Mouse (Mus musculus) monocyte, adult 2 months (primary cell): ENCODE data around the gene Grin2b.

Experiments used
- DNase-seq, 2 experiments: peaks; one replicate each; pipeline ENCODE4 v3.0.0; 2022; ENCODE audit warnings: low spot score in 2 of 2, low read depth in 1 of 2

Gene Grin2b

DNA sequence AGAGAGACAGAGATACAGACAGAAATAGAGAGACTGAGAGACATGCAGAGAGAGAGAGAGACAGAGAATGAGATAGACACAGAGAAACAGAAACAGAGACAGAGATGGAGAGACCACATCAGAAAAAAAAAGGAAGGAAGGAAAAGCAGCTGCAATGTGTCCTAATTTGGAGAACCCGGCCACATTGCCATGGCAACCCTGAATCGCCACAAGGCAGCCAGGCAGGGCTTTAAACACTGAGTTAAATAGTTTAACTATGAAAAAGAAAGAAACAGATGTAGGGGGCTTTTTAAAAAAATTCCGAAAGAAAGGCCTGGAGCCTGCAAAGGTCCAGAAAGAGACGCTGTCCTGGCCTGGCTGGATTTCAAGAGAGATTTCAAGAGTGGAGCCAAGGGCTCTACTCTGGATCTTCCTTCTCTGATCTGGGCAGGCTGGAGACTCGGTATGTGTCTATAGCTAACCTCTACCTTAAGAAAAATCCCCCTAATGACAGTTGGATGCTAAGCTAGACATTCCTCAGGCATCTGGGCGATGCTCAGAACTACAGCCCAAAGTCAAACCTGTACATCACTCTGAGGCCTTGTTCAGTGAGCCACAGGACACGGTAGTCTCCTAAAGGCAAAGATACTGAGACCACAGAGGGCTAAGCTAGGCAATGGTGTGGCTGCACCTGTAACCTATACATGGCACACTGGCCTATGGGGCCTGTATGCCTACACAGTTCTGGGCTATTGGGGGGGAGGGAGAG, 162.8 kb downstream of the Grin2b start:
- DNase-seq = no peak

DNA sequence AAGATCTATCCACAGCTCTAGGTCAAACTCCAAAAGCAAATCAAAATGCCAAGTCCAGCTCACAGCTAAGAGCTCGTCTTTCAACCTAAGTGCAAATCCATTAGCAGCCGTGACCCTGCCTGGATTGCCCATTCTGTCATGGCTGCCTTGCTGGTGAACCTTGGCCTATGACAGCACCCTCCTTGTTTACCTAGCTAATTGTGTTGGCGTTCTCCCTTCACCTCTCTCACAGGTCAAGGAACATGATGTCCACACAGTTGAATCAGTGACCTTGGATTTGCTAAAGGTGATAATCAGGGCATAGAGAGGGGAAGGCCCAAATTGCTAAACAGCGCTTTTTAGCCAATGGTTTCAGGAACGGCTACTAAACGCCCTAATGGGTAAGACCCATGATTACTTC, 165.2 kb downstream of the Grin2b start:
- DNase-seq = no peak

DNA sequence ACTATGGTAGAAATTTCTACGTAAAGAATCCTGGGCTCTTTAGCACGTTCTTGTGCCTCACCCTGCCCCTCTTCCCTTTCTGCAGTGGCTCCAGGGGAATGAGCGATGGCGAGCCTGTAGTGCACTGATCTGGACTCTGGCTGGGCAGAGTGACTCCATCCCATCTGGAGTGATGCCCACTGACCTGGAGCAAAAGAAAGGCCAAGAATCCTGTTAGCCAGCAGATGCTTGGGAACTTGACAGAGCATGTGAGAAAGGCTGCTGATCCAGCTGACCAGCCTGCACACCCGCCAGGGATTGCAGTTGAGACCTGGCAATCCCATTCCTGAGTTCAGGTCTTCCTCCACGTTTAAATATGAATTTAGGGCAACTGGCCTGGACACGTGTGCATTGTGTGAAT, 178.6 kb downstream of the Grin2b start:
- DNase-seq = no peak

DNA sequence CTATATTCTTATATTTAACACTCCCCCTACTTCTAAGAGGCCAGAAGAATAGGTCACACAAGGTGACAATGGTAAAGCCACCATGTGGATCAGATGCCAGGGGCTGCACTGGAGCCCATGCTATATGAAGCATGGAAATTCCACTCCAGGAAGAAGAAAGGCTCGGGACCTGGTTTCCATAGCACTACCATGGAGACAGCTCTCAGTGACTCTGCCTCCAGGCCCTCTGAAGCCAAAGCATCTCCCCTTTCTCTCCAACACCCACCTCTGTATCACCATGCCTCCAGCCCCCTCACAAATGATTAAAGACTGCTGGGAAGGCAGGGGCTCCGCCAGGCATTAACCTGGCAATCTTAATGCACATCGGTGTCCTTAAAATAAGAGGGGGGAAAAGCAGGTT, 179.4 kb downstream of the Grin2b start:
- no peak for DNase-seq

DNA sequence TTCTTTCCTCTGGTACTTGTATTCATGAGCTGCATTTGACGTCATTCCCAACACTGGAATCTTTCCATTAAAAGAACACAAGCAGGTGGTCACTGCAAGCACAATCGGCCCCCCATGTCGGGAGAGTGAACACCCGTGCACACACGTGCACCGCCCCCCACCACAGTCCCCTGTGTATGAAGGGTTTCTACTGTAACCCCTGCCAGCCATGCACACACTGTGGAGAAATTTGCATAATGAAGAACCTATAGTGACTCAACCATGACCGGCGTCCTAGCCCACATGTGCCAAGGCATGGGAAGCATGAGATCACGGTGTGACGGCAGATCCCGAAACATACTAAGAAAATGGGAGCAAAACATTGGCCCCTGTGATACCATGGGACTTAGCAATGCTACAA, 179.9 kb downstream of the Grin2b start:
- DNase-seq = no peak

DNA sequence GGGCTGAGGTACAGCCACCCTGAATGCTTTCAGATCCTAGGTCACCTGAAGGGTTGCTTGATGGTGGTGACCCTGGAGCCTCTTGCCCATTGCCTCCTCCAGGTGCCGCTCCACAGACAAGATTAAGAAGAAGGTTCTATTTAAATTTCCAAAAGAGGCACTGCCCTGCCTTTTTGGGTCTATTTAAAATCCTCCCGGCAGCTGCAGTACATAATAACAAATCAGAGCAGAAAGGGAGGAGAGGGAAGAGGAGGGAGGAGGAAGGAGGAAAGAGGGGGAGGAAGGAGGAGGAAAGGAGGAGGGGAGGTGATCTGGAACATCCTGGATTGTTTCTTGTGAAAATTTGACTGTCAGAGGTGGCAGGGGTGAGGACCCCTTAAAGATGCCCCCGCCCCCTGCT, 197.2 kb downstream of the Grin2b start:
- DNase-seq = no peak

DNA sequence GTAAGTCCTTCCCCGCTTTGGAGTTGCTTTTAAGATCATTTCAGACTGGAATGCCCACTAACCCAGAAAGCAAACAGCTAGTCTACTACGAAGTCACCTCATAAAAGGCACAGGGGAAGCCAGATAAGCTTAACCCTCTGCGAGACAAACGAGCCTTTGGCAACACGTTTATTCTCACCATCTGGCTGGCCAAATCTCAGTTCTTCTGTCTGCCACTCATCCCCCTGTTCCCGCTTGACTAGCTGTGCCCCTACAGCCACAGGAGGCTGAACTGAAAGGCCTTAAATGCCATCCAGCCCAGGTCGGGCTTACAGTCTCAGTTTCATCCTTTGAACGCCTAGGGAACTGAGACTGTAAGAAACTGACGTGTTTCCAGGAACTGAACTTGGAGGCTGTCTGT, 200.8 kb downstream of the Grin2b start:
- DNase-seq = no peak

DNA sequence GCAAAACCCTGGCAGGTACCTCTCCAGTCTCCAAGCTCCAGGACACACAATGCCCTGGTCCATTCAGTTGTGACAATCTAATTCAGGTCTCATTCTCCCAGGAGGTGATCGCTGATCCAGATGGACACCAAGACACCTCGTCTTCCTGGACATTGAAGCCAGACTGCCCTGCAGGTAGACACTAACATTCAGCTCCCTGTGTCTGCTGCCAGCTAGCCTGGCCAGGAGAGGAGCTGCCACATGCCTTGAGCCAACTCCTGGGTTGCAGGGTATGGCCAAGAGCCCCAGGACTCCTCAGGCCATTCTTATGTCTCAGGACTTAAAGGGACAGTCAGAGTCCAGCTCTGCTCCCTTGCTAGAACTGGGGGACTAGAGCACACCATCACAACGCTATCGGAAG, 201.8 kb downstream of the Grin2b start:
- DNase-seq = no peak

DNA sequence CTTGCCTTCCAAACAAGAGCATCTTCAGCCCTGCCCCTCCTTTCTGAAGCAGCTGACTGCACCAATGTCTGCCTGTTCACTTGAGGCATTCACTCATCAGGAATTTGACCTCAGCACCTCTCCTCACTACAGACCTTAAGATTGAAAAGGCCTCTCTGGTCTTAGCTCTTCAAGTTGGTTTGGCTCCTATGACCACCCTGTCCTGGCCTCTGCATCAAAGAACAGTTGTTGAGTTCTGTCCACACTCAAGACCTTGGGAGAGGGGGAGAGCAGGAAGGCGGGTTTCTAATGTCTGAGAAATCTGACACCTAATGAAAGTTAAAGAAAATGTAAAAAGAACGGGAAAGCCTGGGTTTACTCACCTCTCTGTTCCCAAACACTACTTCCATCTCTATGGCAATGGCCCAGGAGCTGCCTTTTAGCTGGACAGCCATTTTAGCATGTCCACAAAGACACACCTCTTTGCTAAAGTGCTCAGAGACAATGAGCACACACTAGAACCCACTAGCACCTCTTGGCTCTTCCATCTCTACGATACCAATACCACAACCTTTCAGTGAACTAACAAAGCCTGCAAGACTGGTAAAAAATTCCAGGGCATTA, 202.5 kb downstream of the Grin2b start:
- no peak for DNase-seq

DNA sequence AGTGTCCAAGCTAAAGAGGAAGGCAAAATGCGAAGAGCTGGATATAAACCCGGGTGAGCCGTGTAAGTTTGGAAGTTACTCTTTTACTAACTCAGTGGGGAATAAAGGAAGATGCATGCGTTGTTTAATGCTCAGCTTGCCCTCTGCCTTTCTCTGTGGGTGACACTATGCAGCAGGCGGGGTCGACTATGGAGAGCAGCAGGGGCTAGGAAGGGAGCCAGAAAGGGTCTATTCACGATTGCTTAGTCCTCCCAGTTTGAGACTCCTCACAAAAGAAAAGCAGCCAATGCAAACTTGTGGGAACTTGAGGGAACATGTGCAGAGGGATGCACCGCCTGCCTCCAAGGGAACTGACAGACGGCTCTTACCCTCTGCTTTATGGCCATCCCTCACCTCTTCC, 211.5 kb downstream of the Grin2b start:
- DNase-seq = no peak

DNA sequence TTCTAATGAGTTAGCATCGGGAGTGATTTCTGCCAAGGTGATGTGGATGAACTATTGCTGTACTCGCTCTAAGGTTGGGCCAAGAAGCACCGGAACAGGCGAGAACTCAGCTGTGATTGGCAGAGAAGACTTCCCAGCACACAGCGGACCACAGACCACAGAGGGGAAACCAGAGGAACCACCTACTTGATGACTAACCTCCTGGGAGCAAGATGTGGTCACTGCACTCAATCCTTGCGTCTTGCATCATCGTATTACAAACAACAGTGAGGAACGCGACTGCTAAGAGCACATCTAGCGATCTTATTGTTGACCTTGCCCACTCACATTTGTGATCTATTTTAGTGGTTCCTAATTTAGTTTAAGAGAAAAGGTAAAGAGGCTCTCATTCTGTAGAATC, 213.7 kb downstream of the Grin2b start:
- DNase-seq = no peak

DNA sequence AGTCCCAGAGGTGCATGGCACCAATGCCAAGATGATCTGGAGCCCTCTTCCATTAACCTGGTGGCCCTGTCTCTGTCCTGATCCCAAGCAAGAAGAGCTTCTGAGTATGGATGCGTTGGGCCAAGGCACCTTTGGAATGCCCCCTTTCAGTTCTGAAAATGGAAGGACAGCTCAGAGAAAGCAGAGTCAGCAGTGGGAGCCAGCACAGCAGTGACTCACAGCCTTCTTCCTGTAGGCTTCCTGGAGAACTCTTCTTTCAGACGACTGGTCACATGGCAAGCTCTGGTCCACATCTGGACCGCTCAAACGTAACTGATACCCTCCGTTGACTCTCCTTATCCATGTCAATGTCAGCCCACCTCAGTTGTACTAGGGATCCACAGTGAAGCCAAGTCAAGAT, 221.6 kb downstream of the Grin2b start:
- no peak for DNase-seq

DNA sequence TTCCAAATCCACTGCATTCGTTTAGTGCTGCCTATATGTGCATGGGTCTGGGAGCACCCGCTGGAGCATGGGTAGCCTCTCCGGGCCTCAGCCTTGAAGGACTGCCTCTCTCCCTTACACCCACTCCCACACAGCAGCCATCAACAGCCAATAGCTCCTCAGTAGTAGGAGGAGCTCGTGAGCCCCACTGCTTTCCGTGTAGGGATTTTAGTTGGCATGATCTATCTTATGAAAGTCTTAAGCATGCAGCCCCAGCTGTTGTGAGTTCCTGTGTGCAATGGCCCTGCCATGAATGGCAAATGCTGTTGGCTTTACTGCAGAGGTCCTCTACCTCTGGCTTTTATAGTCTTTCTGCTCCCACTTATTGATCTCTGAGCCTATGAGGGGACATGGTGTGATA, 227.8 kb downstream of the Grin2b start:
- DNase-seq = no peak

DNA sequence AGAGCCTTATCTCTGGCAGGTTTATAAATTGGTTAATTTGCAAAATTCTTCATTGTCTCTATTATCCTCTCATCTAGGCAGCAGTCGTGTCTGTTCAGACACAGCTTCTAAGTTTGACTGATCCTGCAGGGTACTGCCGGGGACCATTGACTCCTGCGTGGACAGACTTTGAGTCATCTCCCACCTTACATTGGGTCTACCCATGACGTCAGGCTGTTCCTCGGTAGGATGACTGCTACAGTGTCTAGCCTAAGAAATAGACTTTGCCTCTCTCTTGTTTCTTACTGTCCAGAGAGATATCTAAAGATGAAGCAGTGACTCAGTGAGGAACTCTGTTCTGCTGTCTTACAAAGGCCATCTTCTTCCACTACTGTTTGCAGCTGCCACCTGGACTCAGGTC, 229.0 kb downstream of the Grin2b start:
- DNase-seq = no peak

DNA sequence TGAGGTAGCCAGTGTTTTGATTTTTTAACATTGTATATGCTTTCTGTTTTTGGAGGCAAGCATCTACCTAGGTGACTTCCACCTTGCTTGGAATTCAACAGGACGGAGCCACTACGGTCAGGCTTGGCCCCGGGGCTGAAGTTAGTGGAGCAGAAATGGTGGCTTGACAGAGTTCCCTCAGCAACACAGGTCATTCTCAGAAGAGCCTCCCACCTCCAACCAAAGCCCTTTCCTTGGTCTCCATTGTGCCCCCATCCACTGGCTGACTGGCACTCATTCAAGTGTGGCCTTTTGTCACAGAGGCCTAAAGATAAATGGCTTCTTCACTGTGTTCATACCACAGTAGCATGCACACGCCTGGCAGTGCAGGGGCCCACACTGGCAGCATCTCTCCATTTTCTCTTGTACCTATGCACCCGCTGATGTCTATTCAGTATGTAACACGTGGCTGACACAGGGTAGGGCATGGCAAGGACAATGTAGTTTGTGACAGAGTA, 230.1 kb downstream of the Grin2b start:
- DNase-seq = no peak

DNA sequence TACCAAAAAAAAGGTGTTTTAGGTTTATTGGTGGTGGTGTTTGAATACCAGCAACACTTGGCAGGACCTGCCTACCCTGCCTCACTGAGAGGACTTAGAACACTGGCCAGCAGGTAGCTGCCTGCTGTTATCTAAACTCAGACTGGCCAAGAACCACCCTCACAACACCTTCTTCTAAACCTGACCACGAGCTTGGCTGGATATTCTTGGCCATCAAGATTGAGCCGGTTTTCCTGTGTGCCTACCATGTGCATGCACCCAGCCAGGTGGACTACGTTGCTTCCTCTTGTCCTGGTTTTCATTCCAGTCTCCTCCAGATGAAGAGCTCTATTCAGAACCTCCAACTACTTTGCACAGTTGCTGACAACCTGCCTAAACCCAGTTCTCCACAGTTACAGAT, 240.4 kb downstream of the Grin2b start:
- no peak for DNase-seq

DNA sequence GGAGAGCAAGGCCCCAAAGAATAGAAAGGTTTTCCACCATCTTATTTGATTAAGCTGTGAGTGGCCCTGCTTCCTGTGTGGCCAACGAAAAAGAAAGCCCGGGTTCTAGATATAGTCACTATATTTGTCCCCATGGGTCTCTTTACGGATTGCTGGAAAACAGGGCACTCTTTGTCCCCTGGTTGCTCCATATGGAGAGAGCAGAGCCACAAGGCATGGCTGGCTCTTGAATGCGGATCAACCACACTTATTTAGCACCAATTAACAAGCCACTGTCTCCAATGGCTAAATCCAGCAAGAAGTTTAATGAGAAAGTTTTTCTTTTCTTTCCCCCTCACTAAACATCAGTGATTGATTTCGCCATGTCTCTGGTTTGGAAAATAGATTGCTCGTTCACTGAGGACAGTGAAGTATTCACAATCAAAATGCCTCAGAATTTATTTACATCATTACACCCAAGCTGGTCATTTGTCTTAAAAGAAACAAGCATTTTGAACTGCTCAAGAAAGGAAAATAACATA, 240.9 kb downstream of the Grin2b start:
- DNase-seq = no peak

DNA sequence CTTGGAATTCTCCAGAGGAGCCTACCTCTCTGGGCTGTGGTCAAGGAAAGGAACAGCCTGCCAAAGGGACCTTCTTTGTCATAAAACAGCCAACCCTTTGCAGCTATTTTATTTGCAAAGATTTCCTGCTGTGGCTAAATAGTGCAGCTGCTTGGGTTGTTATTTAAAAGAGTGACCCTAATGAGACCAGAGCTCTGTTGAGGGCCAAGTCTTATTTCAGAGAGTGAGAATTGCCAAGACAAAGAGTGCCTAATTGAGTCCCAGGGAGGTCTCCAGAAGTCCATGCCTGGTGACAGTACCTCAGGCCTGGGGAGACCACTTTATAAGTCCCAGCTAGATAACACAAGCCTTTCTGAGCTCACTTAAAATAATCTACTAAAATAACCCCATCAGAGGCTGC, 255.6 kb downstream of the Grin2b start:
- DNase-seq = no peak

DNA sequence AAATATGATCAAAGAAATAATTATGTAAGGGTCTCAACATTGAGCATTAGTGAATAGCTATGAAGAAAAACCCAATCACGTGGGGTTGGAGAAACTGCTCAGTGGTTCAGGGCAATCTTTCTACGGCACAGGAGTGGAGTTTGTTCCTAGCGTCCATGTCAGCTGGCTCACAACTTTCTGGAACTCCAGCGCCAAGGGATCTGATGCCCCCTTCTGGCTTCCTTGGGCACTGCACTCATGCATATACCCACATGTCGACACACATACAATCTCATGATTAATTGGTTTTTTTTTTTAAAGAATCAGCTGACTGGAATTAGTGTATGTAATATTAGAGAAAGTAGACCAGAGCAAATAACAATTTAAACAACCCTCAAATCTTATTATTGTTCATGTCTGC, 258.7 kb downstream of the Grin2b start:
- DNase-seq = no peak

DNA sequence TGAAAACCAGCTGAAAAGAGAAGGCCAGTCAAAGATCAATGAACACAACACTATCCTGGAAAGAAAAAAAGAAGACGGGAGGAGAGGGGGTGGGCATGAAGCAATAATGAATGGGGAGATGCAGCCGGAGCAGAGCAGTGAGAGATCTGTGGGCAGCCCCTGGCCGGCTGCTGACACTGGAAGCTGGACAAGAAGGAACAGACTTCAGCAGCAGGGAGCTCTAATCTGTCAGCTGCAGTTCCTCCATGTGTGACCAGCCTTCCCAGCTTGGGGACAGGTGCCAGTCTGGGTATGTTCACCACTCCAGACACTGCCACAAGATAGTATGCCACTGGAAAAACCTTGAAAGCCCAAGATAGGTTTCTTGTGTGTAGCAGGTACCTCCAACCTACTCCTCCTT, 261.2 kb downstream of the Grin2b start:
- no peak for DNase-seq

DNA sequence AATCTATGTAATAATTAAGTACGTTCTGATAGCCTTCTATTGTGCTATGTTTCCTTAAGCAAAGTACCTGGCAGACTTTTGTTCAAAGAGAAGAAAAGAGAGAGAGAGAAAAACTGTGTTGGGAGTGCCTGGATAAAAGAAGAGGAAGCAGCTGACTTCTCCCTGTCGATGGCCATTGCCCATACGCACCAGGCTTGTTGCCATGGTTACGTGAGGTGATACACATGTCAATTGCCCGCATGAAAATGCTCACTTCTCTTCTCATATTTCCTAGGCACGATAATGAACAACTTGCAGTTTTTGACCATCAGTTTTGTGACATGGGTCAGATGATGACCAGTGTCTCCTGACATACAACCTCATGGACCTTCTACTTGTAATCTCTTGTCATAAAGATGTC, 262.2 kb downstream of the Grin2b start:
- DNase-seq = no peak

DNA sequence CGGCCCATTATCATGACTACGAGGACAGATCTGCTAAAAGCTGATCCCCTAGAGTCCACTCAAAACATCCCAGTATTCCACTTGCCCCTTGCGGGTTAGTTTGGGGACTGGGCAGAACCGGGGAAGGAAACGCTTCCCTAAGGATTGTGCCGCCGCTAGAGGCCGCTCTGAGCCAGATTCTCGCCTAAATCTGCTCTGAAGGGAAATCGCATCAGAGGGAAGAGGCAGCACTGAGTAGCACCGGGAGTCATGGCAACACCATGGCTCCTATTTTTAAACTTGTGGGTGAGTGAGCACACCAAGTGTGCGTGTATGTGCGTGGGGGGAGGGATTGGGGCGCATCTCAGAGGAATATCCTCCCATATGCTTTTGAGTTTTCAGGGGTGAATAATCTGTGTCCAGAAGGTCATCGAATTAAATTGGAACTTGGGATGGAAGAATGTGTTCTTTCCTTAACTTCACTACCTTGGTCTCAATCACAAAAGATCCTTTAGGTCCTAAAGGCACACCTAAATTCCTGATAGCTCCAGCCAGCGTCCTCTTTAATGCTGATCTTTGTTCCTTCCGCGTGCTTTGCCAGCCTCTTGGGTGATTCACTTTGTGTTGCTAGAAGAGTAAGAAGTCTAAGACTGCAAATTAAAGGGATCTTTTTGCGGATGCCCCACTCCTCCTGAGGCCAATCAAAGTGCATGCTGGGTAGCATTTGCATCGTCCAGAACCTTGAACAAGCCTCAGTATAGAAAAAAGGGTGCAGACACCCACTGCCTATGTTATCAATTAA, 265.6 kb downstream of the Grin2b start:
- no peak for DNase-seq
